Comparison of ENCODE assay signal across 8 mouse cellular contexts in the genomic region with DNA sequence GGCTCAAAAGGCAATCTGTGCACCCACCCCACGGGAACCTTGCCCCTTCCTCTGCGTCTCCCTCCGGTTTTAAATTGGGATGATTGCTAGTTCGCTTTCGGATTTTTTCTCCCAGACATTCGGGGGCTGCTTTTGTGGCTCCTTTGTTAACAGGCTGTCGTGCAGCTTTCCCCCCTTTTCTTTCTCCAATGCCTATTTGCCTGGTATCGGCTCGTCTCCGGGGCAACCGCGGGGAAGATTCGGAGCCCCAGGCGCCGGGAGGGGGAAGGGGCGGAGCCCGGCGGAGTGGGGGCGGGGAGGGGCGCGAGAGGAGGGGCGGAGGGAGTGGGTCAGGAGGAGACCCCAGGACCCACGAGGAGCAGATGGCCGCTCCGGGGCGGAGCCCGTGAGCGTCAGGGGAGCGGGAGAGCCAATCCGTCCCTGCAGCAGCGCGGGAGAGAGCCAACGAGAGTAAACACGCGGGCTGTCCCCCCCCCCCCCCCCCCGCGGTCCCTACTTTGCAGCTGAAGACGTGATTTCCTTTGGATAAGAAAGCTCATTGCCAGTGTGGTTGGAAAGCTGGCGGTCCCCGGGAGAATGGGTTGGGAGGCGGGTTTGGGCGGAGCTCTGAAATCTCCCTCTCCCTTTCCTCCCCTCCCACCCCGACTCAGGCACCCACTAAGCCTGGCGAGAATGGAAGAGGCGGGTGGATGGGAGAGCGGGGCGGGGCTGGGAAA. TPM values are rescaled to one million over a fixed set of nuclear protein-coding genes. Genes with fewer than 3 reads are reported as not detected.
A peak's percentile ranks its signal among the peaks of the same experiment; 100 is the strongest.
DNase-seq lines count a peak whose midpoint lies in the region; ATAC-seq and TF ChIP-seq lines count a peak whose summit lies in the region.

No protein-coding gene starts in this region.

- intact Hi-C loops in heart, postnatal 25 days (cut with DNase I): loop anchor here (5.0 kb wide), 2 partner anchors 91 to 111 kb away; no protein-coding TSS in a partner anchor

- peak; percentile 65 for DNase-seq in cerebellum, adult 11 months
- DNase-seq in heart, postnatal 25 days (ENCODE audit: low spot score): peak; percentile 87
- peak; percentile 77 to 89 for DNase-seq in layer of hippocampus, adult 2 months (ENCODE audit: low spot score in 2 of 2)
- peak; percentile 90 to 93 for DNase-seq in lung, adult 18-20 months
- peak; percentile 65 to 77 for DNase-seq in thymus, adult 18-20 months

- TF ChIP-seq EP300 in ES-Bruce4 (IDR thresholded peaks at IDR 0.05; ENCODE audit: insufficient read depth, low read depth, low read length): no peak

- H3K4me2 ChIP-seq in forebrain, embryonic 16.5 days (ENCODE audit: low read length): peak overlapping the region; percentile 77

- no peaks in the 10 kb centered on the region for H3K4me1 ChIP-seq in ES-Bruce4 (ENCODE audit: control insufficient read depth, insufficient read depth, low read length)
- H3K4me1 ChIP-seq in forebrain, embryonic 16.5 days (replicated peaks; ENCODE audit: control insufficient read depth, insufficient read depth, low read length): peaks cover 6% of the 10 kb centered on the region

- TF ChIP-seq POLR2A in ES-Bruce4 (IDR thresholded peaks at IDR 0.05; ENCODE audit: insufficient read depth, low read length): no peak

- no peaks in the 10 kb centered on the region for H3K36me3 ChIP-seq in ES-Bruce4 (ENCODE audit: control insufficient read depth, insufficient read depth, low read length, poor library complexity, severe bottlenecking)
- no peaks in the 10 kb centered on the region for H3K36me3 ChIP-seq in forebrain, embryonic 16.5 days (ENCODE audit: control insufficient read depth, insufficient read depth)

- no peaks in the 10 kb centered on the region for H3K9me3 ChIP-seq in ES-Bruce4 (replicated peaks; ENCODE audit: control insufficient read depth, insufficient read depth, low read length, poor library complexity, severe bottlenecking)
- H3K9me3 ChIP-seq in forebrain, embryonic 16.5 days (ENCODE audit: control insufficient read depth, low read length): no peaks in the 10 kb centered on the region

- WGBS in forebrain, embryonic 16.5 days: under 1% methylated on average over 39 of the region's 47 CpGs

- TF ChIP-seq CTCF in ES-Bruce4 (IDR thresholded peaks at IDR 0.05; ENCODE audit: low read depth, low read length): no peak
- no peak for TF ChIP-seq CTCF in layer of hippocampus, adult 2 months (conservative IDR thresholded peaks at IDR 0.05)

- H3K27ac ChIP-seq in ES-Bruce4 (ENCODE audit: insufficient read depth, low read length): no peak overlapping the region
- peak overlapping the region; percentile 99 for H3K27ac ChIP-seq in forebrain, embryonic 16.5 days (ENCODE audit: low read length)
- peak overlapping the region; percentile 98 for H3K27ac ChIP-seq in layer of hippocampus, adult 2 months

- ATAC-seq in forebrain, embryonic 16.5 days: peak; percentile 87
- peak; percentile 20 for ATAC-seq in neutrophil, adult 5-6 weeks (ENCODE audit: extremely low read depth, insufficient number of reproducible peaks, low FRiP score, poor library complexity, severe bottlenecking)

- peak overlapping the region; percentile 55; the same call in 1 of the 2 replicates for H3K9ac ChIP-seq in ES-Bruce4 (ENCODE audit: low read depth, poor library complexity, severe bottlenecking)
- H3K9ac ChIP-seq in forebrain, embryonic 16.5 days (replicated peaks; ENCODE audit: low read depth, low read length): peak overlapping the region; percentile 93

- peak overlapping the region; percentile 62 for H3K4me3 ChIP-seq in ES-Bruce4 (ENCODE audit: low read depth, low read length)
- H3K4me3 ChIP-seq in forebrain, embryonic 16.5 days (replicated peaks; ENCODE audit: low read length): peak overlapping the region; percentile 64
- peak overlapping the region; percentile 81 for H3K4me3 ChIP-seq in layer of hippocampus, adult 2 months

- no peaks in the 10 kb centered on the region for H3K27me3 ChIP-seq in ES-Bruce4 (ENCODE audit: control insufficient read depth, insufficient read depth, low read length, poor library complexity, severe bottlenecking)
- H3K27me3 ChIP-seq in forebrain, embryonic 16.5 days (replicated peaks; ENCODE audit: control insufficient read depth, insufficient read depth, low read length): no peaks in the 10 kb centered on the region

RNA-seq across cellular contexts. Expression of a gene that starts 2.2 kb away (rescaled TPM):
- polyA plus RNA-seq in ES-Bruce4 (2011; ENCODE audit: insufficient read depth, insufficient read length, low read depth, missing spikeins): 85.0 and 87.0 TPM in 2 replicates
- 178 and 197 TPM in 2 replicates for polyA plus RNA-seq in forebrain, embryonic 16.5 days (2015; fragmentation: Nextera tagmentation; extraction: Ambion mirVana)
- 10 to 100 TPM; 47.8 to 49.3 TPM for total RNA-seq in heart, postnatal 25 days (2021)
- 10 to 100 TPM; 92.0 to 98.1 TPM for total RNA-seq in layer of hippocampus, adult 2 months (2021)
- 241 and 271 TPM in 2 replicates for total RNA-seq in neutrophil, adult 5-6 weeks (2017)
